Mouse (Mus musculus) spleen, adult 2 months (tissue): ENCODE measurements around the gene Rab3a.

Source experiments
- CTCF ChIP-seq: fragments of 200-500 bp; IDR thresholded peaks from 2 replicates; pipeline ENCODE4 v1.5.1; 2011; ENCODE audit warnings: mild to moderate bottlenecking, inconsistent platforms; ENCODE audit not compliant: insufficient read depth, insufficient read length, insufficient replicate concordance; ENCODE audit errors: extremely low read depth
- POLR2A ChIP-seq: fragments of 200-500 bp; IDR thresholded peaks from 2 replicates; pipeline ENCODE4 v1.6.1; 2011; ENCODE audit warnings: low read depth, low read length, inconsistent platforms

DNA sequence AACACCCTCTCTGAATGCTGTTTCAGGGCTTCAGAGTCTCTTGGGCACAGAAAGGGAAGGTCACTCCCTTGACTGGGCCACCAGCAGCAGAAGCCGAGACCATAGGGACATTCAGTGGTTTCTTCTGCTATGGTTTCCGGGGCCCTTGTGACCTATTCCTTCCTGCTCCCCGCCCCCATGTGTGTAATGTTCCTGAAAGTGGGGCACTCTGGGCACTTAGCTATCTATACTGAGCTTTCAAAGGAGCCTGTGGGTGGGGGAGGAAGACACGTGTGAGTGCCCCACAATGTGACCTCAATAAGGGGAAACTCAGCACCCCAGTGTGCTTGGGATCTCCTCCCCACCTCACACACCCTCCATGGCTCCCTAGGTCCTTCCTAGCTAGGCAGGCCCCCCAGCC lies 52.1 kb downstream of the Rab3a start:
- TF ChIP-seq CTCF (no peak), POLR2A (no peak)
